Mouse (Mus musculus) limb, embryonic 10.5 days (tissue): Measurements from ENCODE around the gene Trpm3. TPM values are rescaled to one million over a fixed set of nuclear protein-coding genes. Genes with fewer than 3 reads are reported as not detected.

Experiments used
- DNase-seq: peaks from one replicate; pipeline ENCODE4 v3.0.0-alpha.2; 2017; ENCODE audit warnings: low spot score
- H3K27ac ChIP-seq: fragments of 300-500 bp; sonication (generic); 2 replicates; pipeline ENCODE4 v1.5.1; 2016; ENCODE audit warnings: mild to moderate bottlenecking
- H3K27me3 ChIP-seq: fragments of 300-500 bp; sonication (generic); 2 replicates; pipeline ENCODE4 v1.6.1; 2016; ENCODE audit warnings: low read depth, mild to moderate bottlenecking; ENCODE audit not compliant: poor library complexity, severe bottlenecking
- H3K36me3 ChIP-seq: fragments of 300-500 bp; sonication (generic); 2 replicates; pipeline ENCODE4 v1.6.1; 2016; ENCODE audit warnings: mild to moderate bottlenecking, moderate library complexity
- H3K4me1 ChIP-seq: fragments of 300-500 bp; sonication (generic); 2 replicates; pipeline ENCODE4 v1.6.1; 2016
- H3K4me3 ChIP-seq: fragments of 300-500 bp; sonication (generic); 2 replicates; pipeline ENCODE4 v1.5.1; 2016; ENCODE audit warnings: mild to moderate bottlenecking, moderate library complexity
- H3K9me3 ChIP-seq: fragments of 300-500 bp; sonication (generic); replicated peaks from 2 replicates; pipeline ENCODE4 v1.6.1; 2016; ENCODE audit warnings: mild to moderate bottlenecking
- WGBS: fragments of 180-500 bp; shearing (Covaris S2); methylation state at CpG from one replicate; pipeline ENCODE4 v1.1.7; 2016; 5-methylcytosine and 5-hydroxymethylcytosine counted together
- polyA plus RNA-seq: library from polyadenylated mRNA; unstranded; fragments of >200 nt; fragmentation: Nextera tagmentation; extraction: Ambion mirVana; gene quantifications from 2 replicates; pipeline ENCODE4 v1.2.1, GENCODE M21; 2016

Trpm3 gene
- polyA plus RNA-seq, 1 experiment from 2014 or later: 0.93 TPM

DNA sequence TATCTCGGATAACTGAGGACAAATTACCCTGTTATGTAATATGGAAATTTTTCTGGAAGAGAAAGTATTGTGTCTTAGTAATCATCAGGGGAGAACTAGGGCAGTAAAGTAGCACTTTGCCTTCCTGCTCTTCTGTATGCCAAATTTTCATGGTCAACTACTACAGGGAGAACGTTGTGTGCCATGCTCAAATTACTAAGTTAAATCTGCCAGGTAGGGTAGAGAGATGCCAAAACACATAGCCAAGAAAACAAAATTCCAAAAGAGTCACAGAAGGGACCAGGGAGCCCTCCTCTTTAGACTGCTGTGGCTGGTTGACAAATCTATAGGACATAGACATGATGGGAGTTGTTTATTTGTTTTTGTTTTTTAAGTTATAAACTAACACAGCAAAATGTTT is 619.6 kb downstream of the Trpm3 start:
- Histone ChIP-seq H3K36me3 (no peaks in the 10 kb centered on the region), H3K4me3 (no peak overlapping the region), H3K9me3 (no peaks in the 10 kb centered on the region), H3K27me3 (no peaks in the 10 kb centered on the region), H3K27ac (no peak overlapping the region), H3K4me1 (peaks cover 9% of the 10 kb centered on the region)
- WGBS: 83% methylated on average over 2 of the region's 2 CpGs
- DNase-seq: no peak

- DNase-seq: no peak
- WGBS: 82% methylated on average over 3 of the region's 3 CpGs
- Histone ChIP-seq H3K27ac (no peak overlapping the region), H3K27me3 (no peaks in the 10 kb centered on the region), H3K36me3 (no peaks in the 10 kb centered on the region), H3K4me1 (no peaks in the 10 kb centered on the region), H3K4me3 (no peak overlapping the region), H3K9me3 (no peaks in the 10 kb centered on the region)
Observed at GRCm38 (mm10) chr19:22768242-22768641, 629.4 kb downstream of the Trpm3 start.

DNA sequence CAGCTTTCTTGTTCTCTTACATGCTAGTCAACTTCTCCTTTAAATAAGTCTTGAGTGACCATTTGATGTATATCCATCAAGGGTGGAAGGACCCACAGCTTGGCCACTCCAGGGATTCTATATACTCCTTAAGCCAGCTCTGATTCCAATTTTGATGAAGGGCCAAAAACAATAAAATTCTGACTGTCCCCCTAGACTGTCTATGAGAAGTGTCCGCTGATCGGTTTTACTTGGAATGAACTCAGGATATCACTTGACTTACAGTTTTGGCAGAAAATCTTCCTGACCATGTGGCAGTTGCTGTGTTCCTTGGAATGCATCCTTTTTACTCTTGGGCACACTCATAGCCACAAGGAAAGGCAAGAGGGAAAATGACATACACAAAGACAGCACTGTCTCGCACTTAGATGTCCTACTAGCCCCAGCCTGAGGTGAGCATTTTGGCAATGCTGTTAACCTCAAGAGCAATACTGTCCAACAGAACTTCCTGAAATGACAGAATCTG is 636.4 kb downstream of the Trpm3 start:
- H3K27me3 ChIP-seq: no peaks in the 10 kb centered on the region
- H3K36me3 ChIP-seq: no peaks in the 10 kb centered on the region
- no peak overlapping the region for H3K27ac ChIP-seq
- DNase-seq: no peak
- H3K9me3 ChIP-seq: no peaks in the 10 kb centered on the region
- H3K4me3 ChIP-seq: no peak overlapping the region
- H3K4me1 ChIP-seq: no peaks in the 10 kb centered on the region
- WGBS: 95% methylated on average over 3 of the region's 3 CpGs

DNA sequence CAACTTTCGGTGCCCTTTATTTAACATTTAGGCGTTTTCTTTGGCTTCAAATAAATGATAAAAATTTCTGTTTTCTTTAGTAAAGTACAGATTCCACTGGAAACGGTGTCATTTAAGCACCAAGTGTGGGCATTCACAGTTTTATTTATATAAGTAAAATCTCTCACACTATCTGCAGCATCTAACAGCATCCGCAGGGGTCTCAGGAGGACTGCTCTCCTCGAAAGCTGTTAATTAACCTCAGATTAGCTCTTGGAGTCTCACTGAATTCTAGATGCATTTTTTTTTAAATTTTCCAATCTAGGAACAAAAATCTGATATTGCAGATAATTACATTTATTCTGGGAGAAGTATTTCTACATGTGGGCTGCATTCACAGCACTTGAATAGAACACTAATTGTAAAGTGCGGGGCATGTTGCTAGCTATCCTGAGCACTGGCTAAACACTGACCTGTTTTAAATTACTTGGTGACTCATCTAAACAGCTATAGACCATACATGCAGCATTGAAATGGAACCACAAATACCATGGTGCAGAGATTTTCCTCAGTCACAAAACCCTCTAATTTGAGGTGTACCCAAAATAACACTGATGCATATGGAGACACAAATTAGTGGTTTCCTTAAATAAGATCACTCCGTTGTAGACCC is 641.5 kb downstream of the Trpm3 start:
- 86% methylated on average over 7 of the region's 7 CpGs for WGBS
- no peak overlapping the region for H3K27ac ChIP-seq
- H3K9me3 ChIP-seq: no peaks in the 10 kb centered on the region
- no peak for DNase-seq
- no peaks in the 10 kb centered on the region for H3K27me3 ChIP-seq
- no peaks in the 10 kb centered on the region for H3K4me1 ChIP-seq
- no peaks in the 10 kb centered on the region for H3K36me3 ChIP-seq
- no peak overlapping the region for H3K4me3 ChIP-seq

GRCm38 (mm10) chr19:22781579-22781978 is 642.7 kb downstream of the Trpm3 start:
- Histone ChIP-seq H3K9me3 (no peaks in the 10 kb centered on the region), H3K4me1 (no peaks in the 10 kb centered on the region), H3K36me3 (no peaks in the 10 kb centered on the region), H3K4me3 (no peak overlapping the region), H3K27me3 (no peaks in the 10 kb centered on the region), H3K27ac (no peak overlapping the region)
- DNase-seq: no peak

DNA sequence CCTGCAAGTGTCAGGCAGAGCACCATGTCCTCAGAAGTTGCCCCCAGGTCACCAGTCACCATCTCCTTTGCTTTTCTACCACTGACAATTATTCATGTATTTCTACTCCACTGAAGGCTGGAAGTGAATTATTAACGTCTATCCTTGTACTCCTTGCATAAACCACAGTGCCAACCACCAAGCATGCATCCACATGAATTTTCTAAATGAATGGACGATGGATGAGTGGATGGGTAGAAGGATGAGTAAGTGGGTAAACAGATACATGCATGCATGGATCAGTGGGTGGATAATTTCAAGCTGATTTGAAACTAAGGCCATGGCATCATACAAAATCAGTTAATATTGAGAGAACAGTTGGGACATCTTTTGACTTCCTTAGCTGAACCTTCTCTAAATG is 644.9 kb downstream of the Trpm3 start:
- Histone ChIP-seq H3K4me1 (no peaks in the 10 kb centered on the region), H3K27ac (no peak overlapping the region), H3K36me3 (no peaks in the 10 kb centered on the region), H3K9me3 (no peaks in the 10 kb centered on the region), H3K4me3 (no peak overlapping the region), H3K27me3 (no peaks in the 10 kb centered on the region)
- 85% methylated on average over 2 of the region's 2 CpGs for WGBS
- DNase-seq: no peak

- no peak for DNase-seq
- H3K27ac ChIP-seq: no peak overlapping the region
- no peaks in the 10 kb centered on the region for H3K9me3 ChIP-seq
- H3K4me1 ChIP-seq: no peaks in the 10 kb centered on the region
- no peaks in the 10 kb centered on the region for H3K36me3 ChIP-seq
- H3K4me3 ChIP-seq: no peak overlapping the region
- H3K27me3 ChIP-seq: no peaks in the 10 kb centered on the region
- WGBS: 89% methylated on average over 3 of the region's 3 CpGs
Observed at GRCm38 (mm10) chr19:22789753-22790152, 650.9 kb downstream of the Trpm3 start.

- Histone ChIP-seq H3K27ac (no peak overlapping the region), H3K4me1 (no peaks in the 10 kb centered on the region), H3K27me3 (no peaks in the 10 kb centered on the region), H3K9me3 (no peaks in the 10 kb centered on the region), H3K4me3 (no peak overlapping the region), H3K36me3 (no peaks in the 10 kb centered on the region)
- no peak for DNase-seq
- WGBS: 91% methylated on average over 2 of the region's 2 CpGs
Observed at GRCm38 (mm10) chr19:22796996-22797395, 658.1 kb downstream of the Trpm3 start.

- no peaks in the 10 kb centered on the region for H3K27me3 ChIP-seq
- no peak for DNase-seq
Observed at GRCm38 (mm10) chr19:22800471-22800870, 661.6 kb downstream of the Trpm3 start.

GRCm38 (mm10) chr19:22803396-22803795 is 664.5 kb downstream of the Trpm3 start:
- Histone ChIP-seq H3K4me1 (no peaks in the 10 kb centered on the region), H3K4me3 (no peak overlapping the region), H3K9me3 (no peaks in the 10 kb centered on the region), H3K36me3 (no peaks in the 10 kb centered on the region), H3K27ac (no peak overlapping the region), H3K27me3 (no peaks in the 10 kb centered on the region)
- DNase-seq: no peak

More at GRCm38 (mm10) chr19:22800471-22800870, 661.6 kb downstream of the Trpm3 start:
- Histone ChIP-seq H3K4me1 (no peaks in the 10 kb centered on the region), H3K27ac (no peak overlapping the region), H3K4me3 (no peak overlapping the region), H3K9me3 (no peaks in the 10 kb centered on the region), H3K36me3 (no peaks in the 10 kb centered on the region)
- 28% methylated on average over 5 of the region's 5 CpGs for WGBS

DNA sequence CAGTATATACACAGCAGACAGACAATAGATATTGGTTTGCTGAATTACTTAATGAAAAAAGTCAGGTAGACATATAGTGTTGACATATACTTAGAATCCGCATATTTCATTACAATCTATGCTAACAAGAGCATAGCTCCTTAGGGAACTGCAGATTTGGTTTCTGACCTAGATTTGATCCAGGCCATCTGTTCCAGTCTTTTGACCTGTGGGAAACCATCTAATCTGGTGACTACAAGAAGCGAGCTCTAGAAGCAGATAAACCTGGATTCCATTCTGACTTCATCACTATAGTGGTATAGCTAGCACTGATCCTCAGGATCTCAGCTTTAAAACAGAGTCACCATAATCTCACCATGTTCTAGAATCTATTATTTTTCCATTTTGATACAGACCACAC is 665.5 kb downstream of the Trpm3 start:
- DNase-seq: no peak
- H3K36me3 ChIP-seq: no peaks in the 10 kb centered on the region
- WGBS: 94% methylated on average over 2 of the region's 2 CpGs

DNA sequence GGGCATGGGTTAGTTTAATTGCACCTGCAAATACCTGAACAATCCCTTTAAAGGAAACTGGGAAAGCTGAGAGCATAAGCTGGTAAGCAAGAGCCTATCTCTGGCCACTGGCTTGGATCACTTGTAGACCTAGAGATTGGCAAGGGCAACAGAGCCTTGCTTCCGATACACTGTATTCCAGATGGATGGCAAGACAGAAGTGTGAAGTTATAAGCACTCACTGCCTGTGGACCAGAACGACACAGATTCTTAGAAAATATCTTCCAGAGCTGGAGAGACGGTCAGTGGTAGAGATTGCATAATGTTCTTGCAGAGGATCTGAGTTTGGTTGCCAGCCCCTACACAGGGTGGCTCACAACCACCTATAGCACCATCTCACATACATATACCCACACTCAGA is 671.4 kb downstream of the Trpm3 start:
- no peaks in the 10 kb centered on the region for H3K36me3 ChIP-seq
- H3K27ac ChIP-seq: no peak overlapping the region
- H3K4me1 ChIP-seq: no peaks in the 10 kb centered on the region
- DNase-seq: no peak
- no peaks in the 10 kb centered on the region for H3K27me3 ChIP-seq
- H3K4me3 ChIP-seq: no peak overlapping the region
- no peaks in the 10 kb centered on the region for H3K9me3 ChIP-seq
- 85% methylated on average over 3 of the region's 3 CpGs for WGBS

More for the DNA sequence above, 665.5 kb downstream of the Trpm3 start:
- H3K27me3 ChIP-seq: no peaks in the 10 kb centered on the region
- H3K4me3 ChIP-seq: no peak overlapping the region
- H3K4me1 ChIP-seq: no peaks in the 10 kb centered on the region
- no peaks in the 10 kb centered on the region for H3K9me3 ChIP-seq
- no peak overlapping the region for H3K27ac ChIP-seq

DNA sequence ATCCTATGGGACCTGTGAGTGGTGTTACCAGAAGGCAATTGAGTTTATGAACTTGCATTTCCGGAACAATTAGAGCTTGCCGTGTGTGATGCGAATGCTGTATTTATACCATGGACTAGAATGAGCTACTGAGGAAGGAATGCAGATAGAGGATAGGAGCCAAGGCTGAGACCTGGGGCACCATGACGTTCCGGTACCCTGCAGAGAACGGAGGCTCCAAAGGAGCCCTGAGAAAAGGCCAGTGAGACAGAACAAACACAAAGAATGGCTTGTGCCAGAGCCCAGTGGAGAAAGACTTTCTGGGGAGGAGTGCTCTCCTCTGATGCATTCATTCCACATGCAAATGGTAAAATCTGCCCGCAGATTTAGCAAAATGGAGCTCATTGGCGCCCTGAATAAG is 682.9 kb downstream of the Trpm3 start:
- H3K27me3 ChIP-seq: no peaks in the 10 kb centered on the region
- H3K4me1 ChIP-seq: 0 out of 2 replicates have a peak, but pooled peaks cover 3% of the 10 kb centered on the region
- no peaks in the 10 kb centered on the region for H3K9me3 ChIP-seq
- H3K4me3 ChIP-seq: no peak overlapping the region
- DNase-seq: no peak
- no peak overlapping the region for H3K27ac ChIP-seq
- no peaks in the 10 kb centered on the region for H3K36me3 ChIP-seq
- 88% methylated on average over 8 of the region's 8 CpGs for WGBS

DNA sequence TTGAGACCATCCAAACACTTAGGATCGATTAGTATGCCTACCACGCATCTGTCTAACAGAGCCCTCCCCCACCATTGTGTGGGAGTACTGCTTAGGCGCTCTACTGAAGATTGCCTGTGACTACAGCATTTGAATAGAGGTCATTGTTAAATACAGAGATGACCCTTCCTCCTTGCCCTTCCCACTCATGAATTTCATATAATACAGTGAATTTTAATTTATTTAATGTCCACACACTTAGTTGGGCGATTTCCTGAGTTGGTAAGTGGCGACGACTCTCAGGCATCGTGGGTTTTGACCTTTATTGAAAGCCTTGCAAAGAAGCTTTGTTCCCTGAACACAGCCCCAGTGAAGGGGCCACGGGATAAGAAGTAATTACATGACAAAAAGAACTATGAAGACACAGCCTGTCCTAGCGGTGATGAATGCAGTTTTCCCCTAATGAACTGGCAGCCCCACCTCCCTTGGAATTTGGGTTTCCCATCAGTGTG is 684.7 kb downstream of the Trpm3 start:
- H3K4me1 ChIP-seq: 0 out of 2 replicates have a peak, but pooled peaks cover 3% of the 10 kb centered on the region
- no peaks in the 10 kb centered on the region for H3K27me3 ChIP-seq
- no peak overlapping the region for H3K27ac ChIP-seq
- H3K4me3 ChIP-seq: no peak overlapping the region
- no peak for DNase-seq
- no peaks in the 10 kb centered on the region for H3K36me3 ChIP-seq
- no peaks in the 10 kb centered on the region for H3K9me3 ChIP-seq
- 82% methylated on average over 9 of the region's 9 CpGs for WGBS
